Mouse (Mus musculus): ENCODE results near the gene Carmil1.
A peak's percentile ranks its signal among the peaks of the same experiment; 100 is the strongest.

Gene Carmil1

DNA sequence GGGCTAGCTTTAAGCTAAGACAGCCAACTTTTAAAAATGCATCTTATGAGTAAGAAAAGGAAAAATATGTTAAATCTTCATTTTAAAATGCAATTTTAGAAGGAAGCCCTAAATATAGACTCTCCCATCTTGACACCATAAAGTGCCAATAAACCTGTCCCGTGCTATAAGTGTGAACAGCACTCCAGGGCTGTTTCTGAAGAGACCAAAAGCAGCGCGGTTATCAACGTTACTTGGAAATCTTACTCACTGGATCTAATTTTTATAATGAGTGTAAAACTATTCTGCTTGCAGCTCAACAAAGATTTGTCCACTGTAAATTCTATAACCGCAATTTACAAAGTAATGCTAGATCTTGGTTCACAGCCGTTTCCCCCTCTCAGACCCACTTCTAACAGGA lies 232.0 kb downstream of the Carmil1 start:
- DNase-seq (ENCODE audit: low spot score): no peak

DNA sequence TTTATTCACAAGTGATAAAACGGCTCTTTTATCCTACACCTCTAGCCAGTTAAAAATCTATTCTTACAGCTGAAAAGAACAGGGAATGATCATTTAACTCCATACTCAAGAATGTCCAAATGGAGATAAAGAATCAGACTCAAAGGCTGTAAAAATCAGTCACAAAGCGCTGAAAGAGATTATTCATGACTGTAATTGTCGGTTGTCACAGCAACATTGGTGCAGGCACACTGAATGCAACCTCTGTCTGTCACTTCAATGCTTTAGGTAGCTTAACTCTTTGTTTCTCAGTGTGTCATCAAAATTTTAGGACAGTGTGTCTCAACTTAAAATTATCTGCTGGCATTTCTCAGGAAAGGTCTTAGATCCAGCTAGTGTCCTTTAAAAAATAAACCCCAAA lies 235.3 kb downstream of the Carmil1 start:
- no peak for DNase-seq (ENCODE audit: low spot score)

DNA sequence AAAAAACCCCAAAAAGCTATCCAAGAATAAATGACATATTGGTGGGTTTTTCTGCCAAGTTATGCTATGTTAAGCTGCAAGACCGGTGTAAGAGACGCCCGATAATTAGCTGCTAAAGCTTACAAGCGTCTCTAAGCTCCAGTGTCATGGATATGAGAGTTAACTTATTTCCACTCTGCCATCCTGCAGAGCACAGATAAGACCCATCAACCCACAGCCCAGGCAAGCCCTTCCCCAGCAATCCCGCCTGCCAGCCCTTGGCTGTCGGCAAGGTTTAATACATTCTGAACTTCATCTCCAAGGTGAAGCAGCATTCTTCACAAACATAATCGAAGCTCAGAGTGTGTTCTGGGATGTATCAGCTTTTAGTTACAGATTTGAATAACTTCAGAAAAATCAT lies 240.4 kb downstream of the Carmil1 start:
- no peak for DNase-seq (ENCODE audit: low spot score)

DNA sequence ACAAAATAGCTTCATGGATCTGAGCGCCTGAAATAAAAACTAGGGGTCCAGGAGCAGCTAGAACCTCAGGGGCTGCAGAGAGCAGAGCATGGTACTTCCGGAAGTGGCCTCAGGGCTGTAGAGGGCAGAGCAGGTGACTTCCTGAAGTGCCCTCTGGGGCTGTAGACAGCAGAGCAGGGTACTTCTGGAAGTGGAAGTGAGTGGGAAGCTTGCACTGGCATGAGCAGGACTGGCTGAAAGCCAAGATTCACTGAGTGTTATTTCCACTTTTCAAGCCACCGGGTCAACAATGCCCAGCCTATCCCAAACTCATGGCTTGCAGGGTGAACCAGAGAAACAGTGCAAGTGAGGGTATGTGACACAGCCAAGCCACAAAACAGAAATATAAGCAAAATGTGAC lies 243.1 kb downstream of the Carmil1 start:
- no peak for DNase-seq (ENCODE audit: low spot score)

DNA sequence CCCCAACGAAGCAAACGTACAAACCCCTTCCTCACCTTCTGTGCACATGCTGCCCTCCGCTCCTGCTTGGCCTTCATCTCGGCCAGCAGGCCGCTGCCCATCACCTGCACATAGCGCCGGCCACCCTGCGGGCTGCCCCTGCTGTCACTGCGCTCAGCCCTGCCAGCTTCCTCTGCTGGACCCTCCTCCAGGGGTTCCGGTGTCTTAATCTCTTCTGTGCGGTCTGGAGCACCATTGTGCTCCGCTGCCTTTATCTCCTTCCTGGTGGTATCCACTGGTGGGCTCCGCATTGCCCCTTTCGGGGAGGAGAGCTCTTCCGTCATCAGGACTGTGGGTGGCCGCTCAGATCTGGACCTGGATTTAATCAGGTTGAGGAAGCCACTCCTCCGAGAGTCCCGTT lies 244.4 kb downstream of the Carmil1 start:
- DNase-seq (ENCODE audit: low spot score): no peak

DNA sequence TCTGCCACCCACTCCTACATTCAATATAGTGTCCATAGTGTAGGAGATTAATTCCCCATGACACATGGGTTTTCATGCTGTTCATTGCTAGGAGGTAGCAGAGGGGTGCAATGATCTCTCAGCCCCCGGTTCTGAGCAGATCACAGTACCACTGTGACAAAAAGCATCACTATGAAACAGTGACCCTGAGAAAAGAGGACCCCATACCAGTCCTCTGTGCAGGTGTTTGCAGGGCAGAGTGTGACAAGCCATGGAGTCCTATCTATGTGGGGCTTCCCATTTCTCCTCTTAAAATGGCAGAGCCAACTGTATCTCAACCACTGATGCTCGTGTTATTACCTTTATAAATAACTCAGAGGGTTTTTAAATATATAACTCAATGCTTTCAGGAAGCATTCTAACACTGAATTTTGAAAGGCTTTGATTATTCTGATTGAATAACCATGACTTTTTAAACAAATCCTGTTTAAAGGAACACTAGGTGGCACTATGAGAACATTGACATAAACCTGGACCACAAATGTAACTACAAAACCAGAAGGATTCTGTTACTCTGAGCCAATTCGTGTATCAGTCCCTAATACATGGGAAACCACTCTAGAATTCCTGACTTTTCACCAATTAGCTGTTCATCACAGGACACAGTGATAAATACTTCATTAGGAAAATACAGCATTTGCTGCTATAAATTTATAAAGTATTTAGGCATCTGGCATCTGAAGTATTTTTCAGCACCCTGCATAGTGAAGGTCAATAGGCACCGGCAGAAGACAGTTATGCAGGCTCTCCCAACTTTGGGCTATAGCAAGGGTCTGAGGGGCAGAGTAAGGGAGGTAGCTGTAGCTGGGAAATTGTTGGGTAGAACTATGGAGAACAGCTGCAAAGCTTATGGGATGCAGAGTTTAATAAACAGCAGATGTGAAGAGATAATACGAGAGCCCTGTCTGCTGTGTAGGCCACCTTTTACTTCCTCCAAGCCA lies 253.1 kb downstream of the Carmil1 start:
- DNase-seq (ENCODE audit: low spot score): peak; percentile 40

DNA sequence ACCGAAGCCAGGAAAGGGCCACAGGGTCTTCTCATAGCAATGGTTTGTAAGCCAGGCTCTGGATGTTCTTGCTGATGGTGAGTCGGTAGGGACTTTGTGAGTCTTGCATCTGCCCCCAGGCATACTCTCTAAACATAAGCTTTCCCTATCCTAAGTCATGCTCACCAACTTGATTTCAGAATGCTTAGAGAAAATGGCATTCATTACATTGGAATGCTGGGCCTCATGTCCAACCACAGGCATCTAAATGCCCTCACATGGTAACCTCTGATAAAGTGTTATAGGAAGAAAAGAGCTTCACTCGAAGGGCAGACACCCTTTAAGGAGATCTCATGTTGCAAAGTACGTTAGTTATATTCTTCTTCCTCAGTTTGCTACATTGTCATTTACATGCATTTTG lies 262.1 kb downstream of the Carmil1 start:
- DNase-seq (ENCODE audit: low spot score): no peak

DNA sequence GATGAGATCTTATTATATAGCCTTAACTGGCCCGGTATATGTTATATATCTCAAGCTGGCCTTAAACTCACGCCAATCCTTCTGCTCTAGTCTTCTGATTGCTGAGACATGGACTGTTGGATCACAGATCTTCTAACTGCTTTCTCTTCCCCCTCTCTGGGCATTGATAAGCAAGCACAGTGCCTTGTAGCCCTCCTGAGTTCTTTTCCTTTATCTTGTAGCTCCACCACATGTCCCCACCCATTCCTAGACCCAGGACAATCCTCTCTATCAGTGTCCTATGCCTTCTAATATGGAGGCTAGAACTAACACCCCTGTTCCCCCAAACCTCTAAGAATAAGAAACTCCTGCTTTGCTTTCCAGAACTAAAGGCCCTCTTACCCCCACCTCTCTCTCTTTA lies 275.1 kb downstream of the Carmil1 start:
- DNase-seq (ENCODE audit: low spot score): no peak

DNA sequence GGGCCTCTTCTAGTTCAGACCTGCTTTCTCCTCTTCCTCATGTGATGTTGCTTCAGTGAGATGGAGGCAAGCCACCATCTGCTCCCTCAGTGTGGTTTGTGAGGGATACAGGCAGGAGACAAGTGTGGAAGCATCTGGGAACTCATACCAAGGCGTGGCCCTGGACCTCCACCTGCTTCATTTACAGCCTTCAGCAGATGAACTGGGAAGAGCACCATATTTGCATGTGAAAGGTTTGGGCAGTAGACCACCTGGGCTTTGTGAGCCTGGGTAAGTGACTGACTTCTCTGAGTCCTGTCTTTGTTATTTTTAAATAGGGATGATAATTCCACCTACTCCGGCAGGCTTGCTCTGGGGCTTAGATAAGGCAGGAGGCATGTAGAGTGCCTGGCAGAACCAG lies 278.8 kb downstream of the Carmil1 start:
- no peak for DNase-seq (ENCODE audit: low spot score)

DNA sequence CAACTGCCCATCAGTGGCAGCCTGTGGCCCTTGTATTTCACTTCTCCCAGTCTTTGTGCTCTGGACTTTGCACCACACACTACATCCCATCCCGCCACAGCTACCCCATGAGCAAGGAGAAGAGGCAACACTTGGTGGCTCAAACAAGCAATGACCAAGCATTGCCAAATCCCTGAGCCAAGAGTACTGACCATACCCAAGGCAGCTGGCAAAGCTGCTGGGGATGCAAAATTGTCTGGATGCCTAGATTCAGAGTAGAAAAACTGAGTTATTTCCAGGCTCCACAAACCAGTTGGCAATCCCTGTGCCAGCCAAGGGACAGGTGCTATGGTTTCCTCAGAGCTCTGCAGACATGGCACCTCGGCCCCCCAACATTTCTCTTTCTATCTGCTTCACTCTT lies 279.5 kb downstream of the Carmil1 start:
- no peak for DNase-seq (ENCODE audit: low spot score)

DNA sequence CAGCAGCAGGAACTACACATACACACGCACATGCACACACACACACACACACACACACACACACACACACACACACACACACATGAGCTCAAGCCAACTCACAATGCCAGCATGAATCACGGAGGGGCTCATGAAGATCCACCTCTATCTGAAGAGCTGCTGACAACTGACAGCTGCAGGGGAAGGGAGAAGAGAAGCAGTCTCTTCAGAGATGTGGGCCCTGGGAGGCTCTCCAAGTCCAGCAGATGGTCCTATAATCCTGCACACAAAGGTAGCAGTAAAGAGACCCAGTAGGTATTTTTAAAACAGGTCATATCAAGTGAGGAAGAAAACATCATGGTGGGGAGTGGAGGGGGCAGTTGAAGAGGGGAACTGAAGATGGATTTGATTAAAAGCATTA lies 281.8 kb downstream of the Carmil1 start:
- DNase-seq (ENCODE audit: low spot score): no peak

DNA sequence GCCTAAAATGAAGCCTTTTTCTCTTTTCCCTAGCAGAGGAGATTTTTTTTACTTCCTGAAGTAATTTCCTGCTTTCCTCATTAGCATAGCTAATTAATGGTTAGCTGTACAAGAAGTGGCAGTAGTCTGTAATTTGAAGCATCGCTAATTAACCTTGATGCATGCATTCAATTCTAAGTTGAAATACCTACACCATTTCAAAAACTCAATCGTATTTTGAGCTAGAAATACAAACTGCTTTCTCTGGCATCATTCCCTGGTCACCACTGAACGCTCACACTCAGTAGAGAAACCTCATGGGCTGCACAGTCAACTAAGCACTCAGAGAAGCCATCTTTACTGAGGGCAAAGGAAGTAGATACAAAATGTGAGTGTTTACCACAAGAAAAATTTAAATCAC lies 285.8 kb downstream of the Carmil1 start:
- no peak for DNase-seq (ENCODE audit: low spot score)

DNA sequence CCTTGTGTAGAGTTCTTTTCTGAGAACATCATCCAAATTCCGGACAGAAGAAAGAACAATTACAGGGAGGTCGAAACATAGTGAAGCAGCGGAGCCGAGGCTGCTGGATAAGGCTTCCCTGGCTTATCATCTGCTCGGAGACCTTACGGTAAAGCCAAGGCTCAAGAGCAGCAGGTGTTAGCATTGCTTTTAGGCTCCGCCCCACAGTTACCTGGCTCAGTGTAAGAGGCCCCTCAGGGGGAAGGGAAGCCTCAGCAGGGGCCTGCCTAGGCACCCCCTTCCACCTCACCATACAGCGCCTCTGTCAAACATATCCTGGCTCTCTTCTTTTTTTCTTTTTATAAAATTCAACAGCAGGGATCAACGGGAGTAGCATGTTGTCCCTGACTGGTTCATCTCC lies 286.6 kb downstream of the Carmil1 start:
- no peak for DNase-seq (ENCODE audit: low spot score)

DNA sequence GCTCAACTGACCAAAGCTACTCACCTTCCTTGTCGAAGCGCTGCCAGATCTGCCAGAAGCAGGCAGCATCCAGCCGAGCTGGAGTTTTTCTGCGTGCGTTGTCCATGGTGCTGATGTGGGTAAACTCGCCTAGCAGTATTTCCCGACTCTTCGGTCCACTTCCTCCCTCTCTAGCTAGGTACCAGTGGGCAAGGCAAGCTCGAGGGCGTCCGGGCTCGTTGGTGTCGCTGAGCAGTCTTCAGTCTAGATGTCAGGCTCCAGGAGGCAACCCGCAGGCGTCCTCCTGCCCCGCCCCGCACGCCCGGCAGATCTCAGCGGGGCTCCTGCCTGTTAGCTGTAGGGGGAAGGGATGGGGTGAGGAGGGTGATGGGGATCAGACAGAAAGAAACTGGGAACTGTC lies 289.7 kb downstream of the Carmil1 start, which contains the start of gene Scgn:
Scgn (minus strand) TSS at position 287 of the 400 bp plus-strand sequence.
- DNase-seq (ENCODE audit: low spot score): peak; percentile 70

DNA sequence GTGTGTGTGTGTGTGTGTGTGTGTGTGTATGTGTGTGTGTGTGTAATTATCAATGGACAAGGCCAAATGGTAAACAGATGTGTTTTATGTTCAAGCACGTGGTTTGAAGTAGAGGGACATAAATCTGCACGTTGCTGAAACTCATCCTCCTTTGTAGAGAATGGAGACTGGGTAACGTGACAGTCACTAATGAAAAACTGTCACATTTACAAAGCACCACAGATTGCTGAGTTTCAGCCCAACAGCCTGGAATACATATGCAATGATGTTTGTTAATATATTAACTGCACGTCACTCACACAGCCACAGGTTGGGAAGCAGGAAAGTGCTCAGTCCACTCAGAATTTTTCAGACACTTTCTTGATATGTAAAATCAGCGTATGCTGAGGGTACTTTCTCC lies 290.1 kb downstream of the Carmil1 start:
- no peak for DNase-seq (ENCODE audit: low spot score)

DNA sequence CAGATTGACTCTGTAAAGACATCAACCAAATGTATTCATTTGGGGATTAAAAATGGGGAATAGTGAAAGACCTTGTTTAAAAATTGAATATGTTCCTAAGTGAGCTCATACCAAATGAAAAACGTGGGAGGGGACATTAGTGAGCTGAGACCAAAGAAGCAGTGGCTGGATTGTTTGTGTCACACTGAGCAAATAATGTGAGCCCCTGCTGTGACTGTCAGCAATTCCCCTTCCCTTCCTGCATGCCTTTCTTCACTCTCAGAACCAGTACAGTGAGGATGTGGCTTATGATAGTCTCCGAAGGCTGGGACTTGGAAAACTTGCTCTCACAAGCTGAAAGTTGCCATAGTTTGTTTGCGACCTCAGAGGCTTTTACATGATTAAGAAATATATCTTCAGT lies 295.5 kb downstream of the Carmil1 start:
- DNase-seq (ENCODE audit: low spot score): no peak

DNA sequence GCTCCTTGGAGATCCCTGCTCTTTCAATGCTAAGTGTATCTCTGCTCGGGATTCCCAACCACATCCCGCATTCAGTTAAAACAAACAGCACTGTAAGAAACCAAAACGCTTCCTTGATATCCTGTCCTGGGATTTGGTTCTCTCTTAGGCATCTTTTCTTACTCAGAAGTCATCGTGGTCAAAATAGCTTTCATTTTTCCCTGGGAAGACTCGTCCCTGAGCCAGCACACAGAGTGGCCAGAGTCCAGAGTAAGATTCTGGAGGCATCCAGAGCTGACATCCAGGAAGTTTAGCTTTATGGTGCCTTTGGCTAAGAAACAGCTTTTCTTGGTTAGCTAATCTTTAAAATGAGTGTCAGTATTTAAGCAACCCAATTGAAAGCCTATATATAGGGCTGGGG lies 308.3 kb downstream of the Carmil1 start:
- DNase-seq (ENCODE audit: low spot score): no peak

DNA sequence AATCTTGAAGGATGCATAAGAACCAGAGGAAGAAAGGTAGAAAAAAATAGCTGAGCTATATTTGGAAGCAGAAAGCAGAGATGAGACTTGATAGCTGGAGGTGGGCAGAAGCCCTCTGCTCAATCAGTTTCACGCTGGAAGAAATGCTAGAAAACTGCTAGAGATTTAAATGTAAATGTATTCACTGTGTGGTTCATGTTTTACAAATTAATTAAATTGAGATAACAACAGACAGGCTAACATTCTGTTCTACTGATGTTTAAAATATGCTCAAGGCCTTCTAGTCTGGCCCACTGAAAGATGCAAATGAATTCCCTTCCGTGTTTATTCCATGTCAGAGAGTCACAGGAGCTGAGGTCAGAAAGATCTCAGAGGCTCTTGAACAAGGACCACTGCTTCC lies 308.7 kb downstream of the Carmil1 start:
- no peak for DNase-seq (ENCODE audit: low spot score)

DNA sequence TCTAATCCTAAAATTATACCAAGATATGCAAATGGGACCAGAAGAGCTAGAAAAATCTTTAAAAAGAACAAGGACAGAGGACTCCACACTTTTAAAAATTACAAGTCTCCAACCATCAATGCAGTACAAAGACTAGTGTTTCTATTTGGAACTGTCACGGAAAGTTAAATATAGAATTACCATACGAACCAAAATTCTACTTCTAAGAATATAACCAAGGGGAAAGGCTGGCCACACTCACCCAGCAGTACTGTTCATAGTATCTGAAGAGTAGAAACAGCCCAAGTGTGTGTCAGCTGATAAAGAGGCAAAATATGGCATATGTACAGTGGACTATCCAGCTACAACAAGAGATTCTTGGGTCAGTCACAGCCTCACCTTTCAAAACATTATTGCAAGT lies 315.7 kb downstream of the Carmil1 start:
- DNase-seq (ENCODE audit: low spot score): no peak
